Mouse (Mus musculus) naive thymus-derived CD4-positive, alpha-beta T cell, adult 2 months (primary cell): ENCODE results near the gene Mpg.

ENCODE experiments used
- DNase-seq: peaks from one replicate; pipeline ENCODE4 v3.0.0-alpha.2; 2011; ENCODE audit warnings: low read depth

Gene Mpg

DNA sequence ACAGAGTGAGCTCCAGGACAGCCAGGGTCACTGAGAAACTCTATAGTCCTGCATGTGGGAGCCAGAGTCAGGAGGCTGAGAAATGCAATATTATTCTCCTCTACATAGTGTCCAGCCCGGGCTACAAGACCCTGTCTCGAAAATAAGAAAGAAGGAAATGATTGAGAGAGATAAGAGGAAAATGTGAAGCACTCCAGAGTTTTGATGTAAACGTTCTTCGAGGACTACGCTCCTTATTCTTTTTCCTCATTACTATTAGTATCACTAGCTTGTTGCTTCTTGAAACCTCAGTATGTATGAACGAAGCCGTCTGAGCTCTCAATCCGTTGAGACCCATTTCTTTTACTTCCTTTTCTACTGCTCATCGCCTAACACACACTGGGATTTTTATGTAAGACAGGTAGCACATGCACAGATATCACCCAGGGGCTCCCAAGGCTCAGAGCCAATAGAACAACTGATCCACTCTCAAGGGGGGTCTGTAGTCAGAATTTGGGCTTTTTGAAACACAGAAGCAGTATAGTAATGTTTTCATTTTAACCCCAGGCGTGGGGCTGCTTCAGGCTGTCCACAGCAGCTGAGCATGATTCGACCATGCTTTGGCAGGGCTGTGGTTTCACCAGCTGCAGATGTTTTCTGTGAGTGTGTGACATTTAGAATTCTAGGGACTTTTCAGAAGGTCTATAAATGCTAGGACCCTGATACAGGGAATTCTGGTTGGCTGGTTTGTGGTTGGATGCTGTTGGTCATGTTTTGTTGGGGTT is 24.2 kb upstream of the Mpg start:
- no peak for DNase-seq

DNA sequence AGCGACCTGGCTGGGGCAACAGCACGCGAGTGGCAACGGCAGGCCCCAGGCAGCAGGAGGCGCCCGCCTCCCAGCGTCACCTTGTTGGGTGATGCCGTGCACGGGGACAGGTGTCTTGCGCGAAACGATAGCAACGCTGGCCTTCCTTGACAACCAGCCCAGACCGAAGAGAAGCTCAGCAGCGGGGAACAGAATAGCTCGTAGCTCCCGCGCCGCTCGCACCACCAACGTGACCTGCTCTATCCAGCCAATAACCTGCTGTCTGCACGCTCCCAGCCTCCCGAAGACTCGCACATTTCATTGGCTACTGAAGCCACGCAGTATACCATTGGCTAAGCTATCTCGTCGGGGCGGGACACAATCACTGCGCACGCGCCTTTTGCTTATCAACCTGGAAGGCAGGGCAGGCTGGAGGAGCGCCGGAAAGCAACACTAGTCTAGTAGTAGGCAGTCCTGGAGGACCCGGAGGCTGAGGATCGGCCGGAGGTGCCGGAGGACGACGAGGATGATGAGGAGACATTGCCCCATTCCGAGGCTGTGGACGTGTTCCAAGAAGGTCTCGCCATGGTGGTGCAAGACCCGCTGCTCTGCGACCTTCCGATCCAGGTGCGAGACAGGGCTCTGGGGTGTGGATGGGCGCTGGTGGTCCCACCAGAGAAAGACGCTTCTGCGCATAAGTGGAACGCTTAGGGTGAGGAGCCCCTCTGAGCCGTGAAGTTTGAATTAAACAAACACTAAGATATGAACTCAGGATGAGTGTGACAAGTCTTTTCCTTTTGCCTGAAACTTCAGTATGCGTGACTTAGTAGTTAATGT is 21.0 kb upstream of the Mpg start, which contains the start of gene Snrnp25:
Snrnp25 (plus strand) TSS at position 358 of the 816 bp plus-strand sequence.
- peak; percentile 98 for DNase-seq

DNA sequence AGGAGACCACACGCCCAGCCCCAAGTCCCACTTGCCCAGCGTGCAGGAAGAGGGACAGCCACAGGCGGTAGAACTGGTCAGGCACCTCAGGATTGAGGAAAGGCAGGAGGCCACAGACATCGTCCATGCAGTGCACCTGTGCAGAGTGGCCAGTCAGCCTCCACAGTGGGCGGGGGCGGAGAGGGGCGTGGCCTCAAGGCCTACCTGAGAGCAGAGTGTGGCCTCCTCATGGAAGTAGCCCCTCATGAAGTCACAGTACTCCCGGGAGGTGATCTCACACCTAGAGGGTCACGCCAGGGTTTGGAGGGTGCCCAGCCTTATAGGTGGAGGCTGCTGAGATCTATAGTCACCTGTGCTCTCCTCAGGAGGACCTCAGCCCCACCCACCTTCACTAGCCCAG is 15.7 kb upstream of the Mpg start:
- no peak for DNase-seq

DNA sequence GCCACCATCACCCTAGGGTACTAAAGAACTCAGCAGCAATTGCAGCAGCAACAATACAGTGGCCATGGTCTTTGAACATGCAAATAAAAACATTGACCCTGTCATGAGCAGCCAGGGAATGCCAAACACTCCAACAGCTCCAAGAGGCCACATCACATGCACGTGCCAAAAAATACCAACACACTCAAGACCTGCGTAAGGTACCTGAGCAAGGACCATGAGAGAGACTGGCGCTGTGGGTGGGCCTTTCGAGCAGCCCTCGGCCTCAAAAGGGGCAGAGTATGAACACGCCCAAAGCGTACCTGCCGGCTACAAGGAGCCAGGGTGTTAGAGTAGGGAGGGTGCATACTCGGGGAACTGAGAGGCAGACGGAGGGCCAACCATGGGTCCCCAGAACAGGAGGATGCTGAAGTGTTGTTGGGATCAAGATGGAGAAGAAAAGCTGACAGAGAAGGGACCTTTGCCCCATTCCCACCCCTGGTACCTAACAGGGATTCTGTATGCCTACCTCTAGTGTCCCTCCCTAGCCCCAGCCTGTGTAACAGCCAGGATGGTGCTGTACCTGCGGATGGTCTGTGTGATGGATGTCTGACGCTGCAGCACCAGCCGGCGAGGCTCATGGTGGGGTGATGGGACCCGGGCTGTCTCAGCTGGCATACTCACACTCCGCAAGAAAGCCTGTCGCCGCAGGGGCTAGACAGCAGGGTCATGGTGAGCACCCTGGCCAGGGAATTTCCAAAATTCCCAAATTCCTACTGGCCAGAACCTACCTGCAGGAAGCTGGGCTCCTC is 10.7 kb upstream of the Mpg start:
- no peak for DNase-seq

DNA sequence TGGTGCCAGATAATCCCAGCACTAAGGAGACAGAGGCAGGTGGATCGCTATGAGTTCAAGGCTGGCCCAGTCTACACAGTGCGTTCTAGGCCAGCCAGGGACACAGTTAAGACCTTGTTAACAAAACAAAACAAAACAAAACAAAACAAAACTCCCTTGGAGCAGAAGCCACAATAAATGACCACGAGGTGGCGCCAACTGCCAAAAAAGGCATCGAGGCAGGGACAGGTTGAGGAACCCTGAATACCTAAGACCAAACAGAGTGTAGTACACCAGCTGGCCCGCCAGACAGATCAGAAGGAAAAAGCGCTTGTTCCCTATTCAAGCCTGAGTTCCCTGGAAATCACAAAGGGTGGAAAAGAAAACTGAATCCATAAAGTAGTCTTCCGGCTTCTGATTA is 9.5 kb upstream of the Mpg start:
- peak; percentile 89 for DNase-seq

DNA sequence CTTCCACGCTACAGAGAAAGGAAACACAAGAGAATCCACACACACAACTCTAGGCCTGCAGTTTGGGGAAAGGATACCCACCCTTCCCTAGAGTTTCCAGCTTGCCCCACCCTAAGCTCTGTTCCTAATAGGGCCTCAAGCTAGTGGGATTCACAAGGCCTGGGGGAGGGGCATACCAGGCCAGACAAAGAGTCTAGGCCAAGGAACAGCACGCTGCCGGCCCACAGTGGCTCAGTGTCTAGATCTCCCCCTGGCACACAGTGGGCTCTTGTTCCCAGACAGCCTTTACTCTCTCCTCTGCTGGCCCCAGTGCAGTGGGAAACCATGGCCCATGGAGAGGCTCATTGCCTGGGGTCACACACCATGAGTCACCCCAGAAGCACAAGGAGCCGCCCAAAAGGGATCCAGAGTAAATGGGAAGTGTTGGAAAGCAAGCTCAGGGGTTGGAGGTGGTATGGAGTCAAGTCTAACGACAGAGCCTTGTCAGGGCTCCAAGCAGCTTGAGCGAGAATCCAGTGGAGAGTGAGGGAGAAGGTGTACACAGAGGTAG is 7.7 kb upstream of the Mpg start:
- no peak for DNase-seq

DNA sequence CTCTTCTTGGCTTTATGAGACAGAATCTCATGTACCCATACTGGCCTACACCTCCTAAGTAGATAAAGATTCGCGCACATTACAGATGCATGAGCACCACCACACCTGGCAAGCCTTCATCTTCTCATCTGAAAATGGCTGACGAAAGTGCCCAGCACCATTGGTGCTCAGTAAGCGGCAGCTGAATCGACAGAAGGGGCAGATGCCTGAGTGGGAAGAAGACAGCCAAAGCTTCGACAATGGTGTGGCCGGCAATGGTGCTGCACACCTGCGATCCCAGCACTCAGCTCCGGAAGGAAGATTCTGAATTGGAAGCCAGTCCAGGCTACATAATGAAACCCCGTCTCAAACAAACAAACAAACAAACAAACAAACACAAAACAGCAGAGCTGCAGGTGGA is 7.0 kb upstream of the Mpg start:
- no peak for DNase-seq

DNA sequence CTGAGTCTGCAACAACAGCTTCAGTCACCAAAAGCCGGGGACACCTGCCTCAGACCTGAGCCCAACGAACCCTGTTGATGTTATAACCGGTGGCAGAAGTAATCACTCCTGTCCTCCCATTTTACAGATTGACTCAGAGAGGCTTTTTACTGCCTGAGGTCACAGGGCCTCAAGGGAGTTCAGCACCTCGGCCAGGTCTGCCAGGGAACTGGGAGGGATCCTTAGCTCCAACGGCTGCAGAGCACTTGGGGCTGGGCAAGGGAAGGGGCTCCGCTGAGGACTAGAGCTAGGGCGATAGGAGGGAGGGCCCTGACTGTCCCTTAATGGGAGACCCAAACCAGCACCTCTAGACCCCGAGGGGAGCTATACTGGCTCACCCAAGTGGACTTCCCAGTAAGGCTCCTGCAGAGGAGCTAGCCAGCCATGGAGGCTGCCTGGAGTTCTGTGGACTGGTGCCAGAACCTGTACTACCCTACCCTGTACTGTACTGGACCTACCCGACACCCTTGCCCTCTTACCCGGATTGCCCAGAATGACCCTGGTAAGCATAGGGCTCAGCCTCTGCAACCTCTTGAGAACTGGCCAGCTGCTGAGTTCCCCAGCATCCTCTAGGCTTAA is 5.6 kb upstream of the Mpg start:
- DNase-seq = no peak

DNA sequence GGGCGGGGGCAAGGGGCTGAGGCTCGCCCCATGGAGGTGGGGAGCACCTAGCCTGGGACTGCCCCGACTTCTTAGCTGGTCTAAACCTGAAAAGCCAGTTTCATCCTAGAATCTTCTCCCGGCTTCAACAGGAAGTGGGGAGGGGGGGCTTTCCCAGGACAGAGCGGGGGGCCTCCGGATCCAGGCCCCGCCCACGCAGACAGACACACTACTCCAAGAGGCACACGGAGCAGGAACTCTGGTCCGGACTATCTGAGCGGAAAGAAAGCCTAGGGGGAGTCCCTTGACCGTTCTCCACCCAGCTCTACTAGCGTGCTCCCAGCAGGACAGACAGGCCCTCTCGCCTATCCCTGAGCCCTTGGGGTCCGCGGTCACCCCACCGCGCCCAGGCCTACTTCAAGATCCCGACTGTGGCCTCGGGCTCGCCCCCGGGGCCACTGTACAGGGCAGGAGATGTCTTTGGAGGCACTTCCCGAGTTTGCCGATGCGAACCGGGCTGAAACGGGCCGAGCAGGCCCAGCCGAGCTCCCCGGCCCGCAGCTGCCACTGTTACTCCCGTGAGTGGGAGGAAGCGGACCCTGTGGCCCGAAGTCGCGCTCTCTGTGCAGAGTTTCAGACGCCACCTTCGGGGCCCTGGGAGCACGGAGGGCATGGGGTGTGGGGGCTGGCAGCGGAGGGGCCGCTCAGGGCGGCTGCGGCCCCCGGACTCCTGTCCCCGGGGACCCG is 4.9 kb upstream of the Mpg start:
- peak; percentile 50 for DNase-seq

DNA sequence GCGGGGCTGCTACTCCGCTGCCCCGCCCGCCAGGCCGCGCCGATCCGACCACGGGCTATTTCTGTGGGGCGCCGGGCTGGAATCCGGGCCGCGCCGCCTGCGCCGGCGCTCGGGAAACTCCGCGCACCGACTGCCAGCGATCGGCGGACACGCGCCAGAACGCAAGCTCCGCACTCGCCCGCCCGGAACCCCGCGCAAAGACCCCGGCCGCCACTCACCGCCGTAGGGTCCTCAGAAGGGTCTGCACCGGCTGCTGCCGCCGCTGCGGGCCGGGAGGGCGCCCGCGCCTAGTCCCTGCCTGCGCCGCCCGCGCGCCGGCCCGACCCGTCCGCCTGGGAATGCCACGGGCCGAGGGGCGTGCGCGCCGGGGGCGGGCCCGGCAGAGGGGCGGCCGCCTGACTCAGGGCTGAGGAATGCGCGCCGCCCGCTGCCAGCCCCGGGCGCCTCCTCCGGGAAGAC is 4.3 kb upstream of the Mpg start, which contains the start of gene Rhbdf1:
Rhbdf1 (minus strand) TSS at position 350 of the 459 bp plus-strand sequence.
- DNase-seq = peak; percentile 43

DNA sequence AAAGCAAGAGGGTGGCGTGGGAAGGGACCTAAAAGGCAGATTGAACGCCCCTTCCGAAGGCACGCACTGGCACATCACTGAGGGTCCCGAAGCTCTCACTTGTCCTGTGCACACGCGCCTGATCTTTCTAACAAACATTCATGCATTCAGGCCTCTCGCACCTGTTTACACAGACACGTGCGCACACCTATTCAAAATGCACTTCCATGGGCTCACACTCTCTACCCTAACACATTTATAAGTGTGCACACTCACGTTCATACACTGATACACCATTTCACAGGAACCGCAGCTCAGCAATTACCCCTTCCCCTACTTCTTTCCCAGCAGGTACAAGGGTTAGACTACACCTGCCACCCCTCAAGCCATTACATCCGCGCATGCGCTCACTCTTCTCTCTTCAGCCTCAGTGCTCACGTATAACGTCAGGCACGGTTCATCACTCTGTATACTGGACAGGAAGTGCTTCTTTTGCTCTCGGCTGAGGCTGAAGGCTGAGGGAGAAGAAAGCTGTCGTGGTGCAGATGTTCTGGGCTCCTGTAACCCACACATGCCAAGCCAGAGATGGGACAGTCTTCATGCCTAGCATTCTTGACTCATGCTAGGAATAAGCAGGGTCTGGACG is 3.6 kb upstream of the Mpg start:
- peak; percentile 67 for DNase-seq

DNA sequence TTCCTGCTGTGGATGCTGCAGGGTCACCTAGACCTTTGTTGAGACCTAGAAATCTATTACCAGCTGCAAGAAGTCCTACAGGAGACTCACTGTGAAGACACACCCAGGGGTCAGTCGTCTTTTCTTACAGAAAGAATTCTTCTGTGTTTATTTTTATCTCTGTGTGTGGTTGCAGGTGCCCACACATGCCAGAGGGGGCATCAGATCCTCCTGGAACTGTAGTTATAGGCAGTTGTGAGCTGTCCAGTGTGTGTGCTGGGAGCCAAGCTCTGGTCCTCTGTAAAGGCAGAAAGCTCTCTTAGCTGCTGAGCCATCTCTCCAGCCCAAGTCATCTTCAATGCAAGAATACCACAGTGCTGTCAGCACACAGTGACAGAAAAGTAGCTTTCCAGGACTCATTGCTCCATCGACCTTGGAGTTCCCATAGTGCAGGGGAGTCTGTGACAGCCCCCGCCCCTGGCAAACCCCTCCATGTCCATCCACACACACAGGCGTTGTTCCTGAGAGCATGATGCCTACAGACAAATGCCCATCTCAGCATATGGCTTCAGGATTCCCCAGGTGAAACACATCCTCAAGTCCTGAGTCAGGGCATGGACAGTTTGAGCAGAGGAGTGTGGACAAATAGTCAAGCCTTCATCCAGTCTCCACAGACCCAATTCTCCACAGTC is 2.9 kb upstream of the Mpg start:
- DNase-seq = no peak

DNA sequence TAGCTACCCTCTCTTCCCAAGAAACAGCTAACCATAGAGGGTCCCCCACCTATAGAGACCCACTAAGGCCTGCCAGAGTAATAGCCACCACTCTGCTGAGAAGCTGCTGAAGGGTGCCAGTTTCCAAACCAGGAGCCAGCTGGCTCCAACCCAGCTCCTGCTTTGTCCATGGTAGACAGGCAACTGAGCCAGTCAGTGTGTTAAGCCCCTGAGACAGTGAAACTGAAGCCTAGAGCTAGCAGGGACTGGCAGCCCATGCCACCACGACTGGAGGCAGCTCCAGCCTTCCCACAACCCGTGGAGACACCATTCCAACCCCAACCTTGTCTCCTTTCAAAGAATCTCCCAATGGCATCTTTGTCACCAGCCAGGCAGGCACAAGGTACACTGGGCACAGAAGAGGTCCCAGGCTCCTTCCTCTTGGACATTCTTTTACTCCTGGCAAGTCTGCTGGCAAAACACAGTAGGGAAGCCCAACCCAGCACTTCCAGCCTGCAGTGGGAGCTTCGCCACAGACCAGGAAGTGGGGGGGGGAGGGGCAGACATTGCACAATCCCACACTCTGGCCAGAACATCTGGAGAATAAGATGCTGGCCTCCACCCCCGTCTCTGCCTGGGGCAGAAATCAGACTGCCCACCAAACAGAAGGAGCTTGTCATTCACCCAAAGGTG is 1.7 kb upstream of the Mpg start:
- DNase-seq = no peak

DNA sequence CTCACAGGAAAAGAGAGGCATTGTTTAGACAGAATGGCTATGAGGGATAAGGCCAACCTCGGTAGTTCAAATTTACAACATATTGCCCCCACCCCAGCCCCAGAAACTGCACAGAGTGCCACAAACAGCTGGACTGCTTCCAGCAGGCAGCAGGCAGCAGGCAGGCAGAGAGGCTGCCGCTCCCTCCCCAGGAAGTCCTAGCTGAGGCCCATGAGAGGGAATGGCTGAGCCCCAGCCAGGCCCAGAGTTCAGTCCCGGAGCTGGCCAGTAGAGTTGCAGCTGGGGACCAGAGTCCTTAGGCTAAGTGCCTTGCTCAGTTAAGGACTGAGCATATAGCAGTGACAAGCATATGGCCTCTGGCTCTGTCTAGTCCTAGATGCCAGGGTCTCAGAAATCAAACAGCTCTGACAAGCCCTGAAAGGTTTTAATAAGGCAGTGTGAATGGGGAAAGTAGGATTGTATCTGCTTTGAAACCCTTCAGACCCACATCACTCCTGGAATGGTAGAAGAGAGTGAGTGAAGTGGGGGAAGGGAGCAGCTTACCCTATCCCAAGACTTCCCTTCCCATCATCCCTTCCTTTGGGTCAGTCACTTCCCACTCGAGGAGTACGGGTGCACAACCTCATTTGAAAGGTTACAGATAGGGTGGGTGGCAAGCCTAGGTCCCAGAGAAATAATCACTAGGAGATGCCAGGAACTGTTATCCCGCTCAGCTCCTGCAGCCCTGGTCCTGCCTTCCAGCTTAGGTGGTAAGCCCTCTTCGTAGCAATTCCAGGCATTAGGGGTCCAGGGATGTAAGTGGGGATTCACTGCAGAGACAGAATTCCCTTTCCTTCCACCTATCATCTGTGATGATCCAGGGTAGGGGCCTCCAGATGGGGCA is 842 bp upstream of the Mpg start:
- no peak for DNase-seq

DNA sequence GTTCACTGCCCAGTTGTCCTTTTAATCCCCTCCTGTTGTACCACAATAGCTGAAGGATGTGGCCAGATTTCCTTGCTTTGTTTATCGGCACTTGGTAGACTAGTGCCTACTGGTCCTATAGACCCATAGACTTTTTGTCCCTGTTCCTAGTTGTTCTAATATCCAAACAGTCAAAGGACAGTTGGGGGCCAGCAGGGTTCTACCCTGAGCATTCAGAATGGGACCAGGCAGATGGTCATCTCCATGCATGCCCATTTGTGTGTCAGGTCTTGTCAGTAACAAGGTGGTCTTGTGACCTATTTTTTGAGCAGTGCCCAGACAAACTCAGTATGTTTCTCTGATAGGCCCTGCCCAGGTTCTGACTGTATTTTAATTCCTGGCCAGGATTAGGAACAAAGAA is 736 bp downstream of the Mpg start:
- no peak for DNase-seq

DNA sequence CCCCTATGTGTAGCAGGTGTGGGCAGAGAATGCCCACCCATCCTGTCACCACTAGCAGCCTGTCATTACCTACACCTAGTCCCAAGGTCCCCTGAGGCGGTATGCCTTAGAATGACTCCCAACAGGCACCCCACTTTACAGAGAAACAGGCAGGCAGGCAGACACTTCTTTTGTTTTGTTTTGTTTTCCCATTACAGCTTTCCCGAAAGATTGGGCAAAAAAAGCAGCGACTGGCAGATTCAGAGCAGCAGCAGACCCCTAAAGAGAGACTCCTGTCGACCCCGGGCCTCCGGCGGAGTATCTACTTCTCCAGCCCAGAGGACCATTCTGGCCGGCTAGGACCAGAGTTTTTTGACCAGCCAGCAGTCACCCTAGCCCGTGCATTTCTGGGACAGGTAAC is 1.2 kb downstream of the Mpg start:
- no peak for DNase-seq

DNA sequence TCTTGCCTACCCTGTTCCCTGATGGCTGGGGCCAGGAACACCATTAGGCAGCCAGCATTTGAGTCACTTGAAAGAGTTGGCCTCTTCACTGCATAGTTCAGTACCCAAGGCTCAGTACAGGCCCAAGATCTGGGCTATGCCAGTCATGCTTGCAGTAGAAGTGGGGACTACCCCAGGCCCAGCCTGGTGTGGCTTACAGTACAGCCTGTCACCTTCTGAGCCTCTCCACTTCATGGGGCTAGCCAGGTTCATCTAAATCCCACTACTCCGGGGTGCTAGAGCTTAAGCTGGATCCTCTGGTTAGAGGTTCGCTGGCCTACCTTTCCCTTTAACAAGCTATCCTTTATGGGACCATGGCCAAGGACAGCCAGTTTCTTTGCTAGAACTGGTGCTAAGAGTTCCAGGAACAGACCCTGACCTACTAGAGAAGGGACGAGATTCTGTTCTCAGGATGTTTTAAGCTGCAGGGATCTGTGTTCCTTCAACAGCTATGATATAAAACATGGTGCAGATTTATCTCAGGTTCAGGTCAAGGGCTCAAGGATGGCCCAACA is 2.1 kb downstream of the Mpg start:
- no peak for DNase-seq

DNA sequence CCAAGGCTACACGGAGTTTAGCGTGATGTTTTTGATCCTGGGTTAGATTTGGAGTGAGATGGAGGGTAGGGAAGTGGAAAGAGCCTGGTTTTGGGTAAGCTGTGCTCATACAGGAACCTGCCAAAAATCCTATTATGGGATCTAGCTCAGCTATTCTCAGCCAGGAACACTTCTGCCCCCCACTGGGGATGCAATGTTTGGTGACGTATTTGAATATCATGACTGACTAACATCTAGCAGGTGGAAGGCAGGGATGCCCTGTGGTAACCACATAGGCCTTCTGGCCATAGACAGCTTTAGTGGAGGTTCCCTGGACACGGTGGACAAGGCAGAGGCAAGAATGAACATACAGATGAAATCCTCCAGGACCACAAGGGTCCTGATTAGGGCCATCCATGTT is 3.9 kb downstream of the Mpg start:
- no peak for DNase-seq
